Mouse (Mus musculus): Measurements from ENCODE around the gene Scn1b. TPM values are rescaled to one million over a fixed set of nuclear protein-coding genes. Genes with fewer than 3 reads are reported as not detected.

Gene Scn1b
- polyA plus RNA-seq, 1 experiment from 2014 or later, result 0.89 TPM

DNA sequence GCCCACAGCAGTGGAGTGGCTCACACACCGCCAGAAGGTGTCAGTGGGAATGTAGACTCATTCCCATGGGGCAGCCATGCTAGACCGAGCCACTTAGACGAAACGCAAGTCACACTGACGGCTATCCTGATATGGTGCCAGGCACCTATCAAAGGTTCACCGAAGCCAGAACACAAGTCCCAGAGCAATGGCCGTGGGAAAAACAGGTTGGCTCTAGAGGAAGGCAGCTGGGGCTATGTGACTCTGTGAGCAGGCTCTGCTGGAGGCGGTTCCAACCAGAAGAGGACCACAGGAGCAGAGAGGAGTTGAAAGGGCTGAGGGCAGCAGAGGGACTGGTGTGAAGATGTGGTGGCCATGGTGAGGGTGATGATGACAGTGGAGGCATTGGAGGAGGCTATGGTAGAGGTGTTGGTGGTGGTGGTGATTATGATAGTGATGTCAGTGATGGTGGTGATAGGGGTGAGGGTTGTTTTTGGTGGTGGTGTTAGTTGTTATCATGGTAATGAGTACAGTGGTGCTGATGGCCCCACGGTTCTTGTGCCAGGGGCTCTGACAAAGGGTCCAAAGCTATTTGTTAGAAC is 40.5 kb downstream of the Scn1b start:
- Histone ChIP-seq H3K36me3 (ENCODE audit: control insufficient read depth, insufficient read depth, low read length) (no peaks in the 10 kb centered on the region), H3K4me3 (ENCODE audit: low read length) (no peak overlapping the region), H3K27me3 (ENCODE audit: control insufficient read depth, insufficient read depth, low read depth, low read length) (no peaks in the 10 kb centered on the region), H3K9ac (ENCODE audit: low read length) (no peak overlapping the region), H3K27ac (ENCODE audit: low read length) (no peak overlapping the region), H3K9me3 (ENCODE audit: control insufficient read depth, low read length) (no peaks in the 10 kb centered on the region), H3K4me1 (replicated peaks; ENCODE audit: control insufficient read depth, insufficient read depth, low read length) (peaks cover 9% of the 10 kb centered on the region), H3K4me2 (ENCODE audit: low read depth, low read length) (no peak overlapping the region)
- 86% methylated on average over 9 of the region's 9 CpGs for WGBS
- no peak for ATAC-seq (ENCODE audit: low read depth)

- Histone ChIP-seq H3K4me2 (ENCODE audit: low read depth, low read length) (no peak overlapping the region), H3K4me1 (replicated peaks; ENCODE audit: control insufficient read depth, insufficient read depth, low read length) (peaks cover 9% of the 10 kb centered on the region), H3K9ac (ENCODE audit: low read length) (no peak overlapping the region), H3K27ac (ENCODE audit: low read length) (peak overlapping the region; percentile 10; the same call in 1 of the 2 replicates), H3K4me3 (ENCODE audit: low read length) (no peak overlapping the region), H3K9me3 (ENCODE audit: control insufficient read depth, low read length) (no peaks in the 10 kb centered on the region), H3K36me3 (ENCODE audit: control insufficient read depth, insufficient read depth, low read length) (no peaks in the 10 kb centered on the region), H3K27me3 (ENCODE audit: control insufficient read depth, insufficient read depth, low read depth, low read length) (no peaks in the 10 kb centered on the region)
- peak; percentile 48; the same call in 1 of the 2 replicates for ATAC-seq (ENCODE audit: low read depth)
- 25% methylated on average over 3 of the region's 3 CpGs for WGBS
Measured at GRCm38 (mm10) chr7:31085171-31085570, 41.6 kb downstream of the Scn1b start.

GRCm38 (mm10) chr7:31084140-31084539 is 42.7 kb downstream of the Scn1b start:
- 0 out of 2 replicates have a peak overlapping the region, but pooled peaks have one; percentile 0 for H3K27ac ChIP-seq (ENCODE audit: low read length)
- peak; percentile 69 for ATAC-seq (ENCODE audit: low read depth)

DNA sequence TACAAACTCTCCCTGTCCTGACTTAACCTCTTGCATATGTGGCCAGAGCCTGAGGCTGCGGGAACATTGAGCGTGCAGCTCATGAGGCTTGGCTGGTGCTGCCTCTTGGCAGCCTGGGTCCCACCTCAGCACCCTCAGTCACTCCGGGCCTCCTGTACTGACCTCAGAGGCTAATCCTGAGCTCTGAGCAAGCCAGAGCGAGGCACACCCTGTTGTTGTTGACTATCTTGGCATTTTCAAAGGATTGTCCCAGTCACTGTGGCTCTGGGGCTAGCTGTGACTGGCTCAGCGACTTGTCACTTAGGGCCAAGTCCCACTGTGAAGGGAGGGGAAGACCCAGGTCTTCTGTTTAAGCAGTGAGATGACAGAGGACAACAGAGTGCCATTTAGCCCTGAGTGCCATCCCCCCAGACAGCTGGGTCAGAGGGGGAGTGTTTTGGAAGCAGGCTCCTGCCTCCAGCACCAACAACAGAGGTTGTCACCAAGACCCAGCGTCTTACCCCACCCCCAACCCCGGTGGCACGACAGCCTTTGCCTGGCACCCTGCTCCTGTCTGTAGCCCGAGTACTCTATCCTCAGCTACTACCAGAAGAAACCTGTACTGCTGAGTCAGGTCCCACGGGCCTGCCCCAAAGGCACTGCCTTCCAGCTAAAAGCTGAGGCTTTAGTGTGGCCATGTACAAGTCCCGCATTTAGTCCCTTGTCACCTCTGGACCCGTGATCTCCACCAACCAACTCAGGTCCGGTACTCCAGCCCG is 43.8 kb downstream of the Scn1b start:
- Histone ChIP-seq H3K4me1 (replicated peaks; ENCODE audit: control insufficient read depth, insufficient read depth, low read length) (peaks cover 9% of the 10 kb centered on the region), H3K27me3 (ENCODE audit: control insufficient read depth, insufficient read depth, low read depth, low read length) (no peaks in the 10 kb centered on the region), H3K27ac (ENCODE audit: low read length) (no peak overlapping the region), H3K9me3 (ENCODE audit: control insufficient read depth, low read length) (no peaks in the 10 kb centered on the region), H3K9ac (ENCODE audit: low read length) (0 out of 2 replicates have a peak overlapping the region, but pooled peaks have one; percentile 12), H3K36me3 (ENCODE audit: control insufficient read depth, insufficient read depth, low read length) (no peaks in the 10 kb centered on the region), H3K4me3 (ENCODE audit: low read length) (no peak overlapping the region), H3K4me2 (ENCODE audit: low read depth, low read length) (no peak overlapping the region)
- 0 out of 2 replicates have a peak, but pooled peaks have one; percentile 4 for ATAC-seq (ENCODE audit: low read depth)
- WGBS, result 62% methylated on average over 14 of the region's 14 CpGs

More at GRCm38 (mm10) chr7:31084140-31084539, 42.7 kb downstream of the Scn1b start:
- Histone ChIP-seq H3K9ac (ENCODE audit: low read length) (no peak overlapping the region), H3K36me3 (ENCODE audit: control insufficient read depth, insufficient read depth, low read length) (no peaks in the 10 kb centered on the region), H3K4me3 (ENCODE audit: low read length) (no peak overlapping the region), H3K4me1 (replicated peaks; ENCODE audit: control insufficient read depth, insufficient read depth, low read length) (peaks cover 9% of the 10 kb centered on the region), H3K27me3 (ENCODE audit: control insufficient read depth, insufficient read depth, low read depth, low read length) (no peaks in the 10 kb centered on the region), H3K4me2 (ENCODE audit: low read depth, low read length) (no peak overlapping the region), H3K9me3 (ENCODE audit: control insufficient read depth, low read length) (no peaks in the 10 kb centered on the region)
- WGBS, result 36% methylated on average over 9 of the region's 9 CpGs

GRCm38 (mm10) chr7:31082106-31082505 is 44.7 kb downstream of the Scn1b start:
- no peak for ATAC-seq (ENCODE audit: low read depth)
- no peak overlapping the region for H3K9ac ChIP-seq (ENCODE audit: low read length)
- no peaks in the 10 kb centered on the region for H3K27me3 ChIP-seq (ENCODE audit: control insufficient read depth, insufficient read depth, low read depth, low read length)
- no peak overlapping the region for H3K4me3 ChIP-seq (ENCODE audit: low read length)
- H3K27ac ChIP-seq (ENCODE audit: low read length), result no peak overlapping the region
- no peaks in the 10 kb centered on the region for H3K36me3 ChIP-seq (ENCODE audit: control insufficient read depth, insufficient read depth, low read length)
- H3K9me3 ChIP-seq (ENCODE audit: control insufficient read depth, low read length), result no peaks in the 10 kb centered on the region
- H3K4me1 ChIP-seq (replicated peaks; ENCODE audit: control insufficient read depth, insufficient read depth, low read length), result peaks cover 13% of the 10 kb centered on the region
- H3K4me2 ChIP-seq (ENCODE audit: low read depth, low read length), result no peak overlapping the region

GRCm38 (mm10) chr7:31081106-31081505 is 45.7 kb downstream of the Scn1b start:
- Histone ChIP-seq H3K4me1 (replicated peaks; ENCODE audit: control insufficient read depth, insufficient read depth, low read length) (peaks cover 17% of the 10 kb centered on the region), H3K36me3 (ENCODE audit: control insufficient read depth, insufficient read depth, low read length) (no peaks in the 10 kb centered on the region), H3K4me3 (ENCODE audit: low read length) (no peak overlapping the region), H3K9me3 (ENCODE audit: control insufficient read depth, low read length) (no peaks in the 10 kb centered on the region), H3K27ac (ENCODE audit: low read length) (no peak overlapping the region), H3K4me2 (ENCODE audit: low read depth, low read length) (no peak overlapping the region), H3K27me3 (ENCODE audit: control insufficient read depth, insufficient read depth, low read depth, low read length) (no peaks in the 10 kb centered on the region), H3K9ac (ENCODE audit: low read length) (no peak overlapping the region)
- no peak for ATAC-seq (ENCODE audit: low read depth)
- 43% methylated on average over 1 of the region's 1 CpGs for WGBS

DNA sequence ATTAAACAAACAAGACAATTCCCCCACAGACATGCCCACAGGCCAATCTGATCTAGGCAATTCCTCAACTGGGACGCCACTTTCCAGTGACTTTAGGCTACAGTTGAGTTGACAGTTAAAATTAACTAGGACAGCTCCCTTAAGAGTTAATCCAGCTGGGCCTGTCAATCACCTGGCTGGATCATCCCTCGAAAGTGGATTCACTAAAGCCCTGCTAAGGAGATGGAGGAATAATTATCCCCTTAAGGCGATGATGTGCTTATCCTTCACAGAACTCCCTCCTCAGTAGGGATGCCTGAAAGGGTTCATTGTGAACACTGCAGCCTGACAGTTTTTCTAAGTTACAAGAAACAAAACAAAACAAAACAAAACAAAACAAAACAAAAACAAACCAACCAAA is 46.2 kb downstream of the Scn1b start:
- no peak for ATAC-seq (ENCODE audit: low read depth)
- 71% methylated on average over 3 of the region's 3 CpGs for WGBS
- H3K27ac ChIP-seq (ENCODE audit: low read length), result no peak overlapping the region
- H3K27me3 ChIP-seq (ENCODE audit: control insufficient read depth, insufficient read depth, low read depth, low read length), result no peaks in the 10 kb centered on the region
- no peaks in the 10 kb centered on the region for H3K9me3 ChIP-seq (ENCODE audit: control insufficient read depth, low read length)
- no peak overlapping the region for H3K9ac ChIP-seq (ENCODE audit: low read length)
- H3K36me3 ChIP-seq (ENCODE audit: control insufficient read depth, insufficient read depth, low read length), result no peaks in the 10 kb centered on the region
- peaks cover 17% of the 10 kb centered on the region for H3K4me1 ChIP-seq (replicated peaks; ENCODE audit: control insufficient read depth, insufficient read depth, low read length)
- H3K4me3 ChIP-seq (ENCODE audit: low read length), result no peak overlapping the region
- H3K4me2 ChIP-seq (ENCODE audit: low read depth, low read length), result no peak overlapping the region

DNA sequence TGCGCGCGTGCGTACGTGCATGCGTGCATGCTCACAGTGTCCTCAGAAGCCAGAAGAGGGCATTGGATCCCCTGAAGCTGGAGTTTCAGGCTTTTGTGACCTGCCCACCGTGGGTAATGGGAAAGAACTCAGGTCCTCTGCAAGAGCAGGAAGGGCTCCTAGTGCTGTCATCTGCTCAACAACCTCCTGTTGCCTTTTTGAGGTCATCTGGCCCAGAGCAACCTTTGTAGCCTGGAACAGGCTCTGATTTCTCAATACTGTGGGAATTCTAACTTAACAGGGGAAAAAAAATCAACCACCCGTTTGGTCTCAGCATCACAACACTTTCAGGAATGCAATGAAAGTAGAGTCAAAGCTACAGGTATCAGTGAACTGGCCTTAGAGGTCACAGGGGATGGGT is 47.1 kb downstream of the Scn1b start:
- 84% methylated on average over 8 of the region's 8 CpGs for WGBS
- H3K36me3 ChIP-seq (ENCODE audit: control insufficient read depth, insufficient read depth, low read length), result no peaks in the 10 kb centered on the region

DNA sequence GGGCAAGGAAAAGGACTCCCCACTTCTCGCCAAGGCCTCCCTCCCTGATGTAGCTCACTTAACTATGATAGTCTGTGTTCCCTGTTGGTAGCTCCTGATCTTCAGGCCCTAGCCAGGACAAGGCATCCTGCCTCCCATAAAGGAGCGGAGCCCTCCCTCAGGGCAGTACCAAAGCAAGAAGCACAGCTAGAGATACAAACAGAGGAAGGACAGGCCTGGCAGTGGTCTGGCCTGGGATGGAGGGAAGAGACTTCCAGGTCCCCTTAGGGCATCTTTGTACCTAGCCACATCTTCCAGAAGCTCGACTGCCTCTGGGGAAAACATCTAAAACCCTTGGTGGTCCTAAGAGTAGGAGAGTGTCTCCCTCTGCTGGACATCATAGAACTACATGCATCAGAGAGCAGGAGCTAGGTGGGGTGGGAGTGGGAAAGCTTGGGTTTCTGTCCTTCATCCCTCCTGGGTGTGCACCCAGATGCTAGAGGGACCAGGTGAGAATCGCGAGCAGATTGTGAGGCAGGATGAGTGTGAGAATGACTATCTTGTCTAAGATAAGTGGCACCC is 48.8 kb downstream of the Scn1b start:
- ATAC-seq (ENCODE audit: low read depth), result peak; percentile 35; the same call in 1 of the 2 replicates
- Histone ChIP-seq H3K9ac (ENCODE audit: low read length) (no peak overlapping the region), H3K4me2 (ENCODE audit: low read depth, low read length) (no peak overlapping the region), H3K27ac (ENCODE audit: low read length) (no peak overlapping the region), H3K9me3 (ENCODE audit: control insufficient read depth, low read length) (no peaks in the 10 kb centered on the region), H3K4me3 (ENCODE audit: low read length) (no peak overlapping the region), H3K4me1 (replicated peaks; ENCODE audit: control insufficient read depth, insufficient read depth, low read length) (peaks cover 15% of the 10 kb centered on the region), H3K36me3 (ENCODE audit: control insufficient read depth, insufficient read depth, low read length) (no peaks in the 10 kb centered on the region), H3K27me3 (ENCODE audit: control insufficient read depth, insufficient read depth, low read depth, low read length) (no peaks in the 10 kb centered on the region)
- 36% methylated on average over 5 of the region's 5 CpGs for WGBS

More for the DNA sequence above, 47.1 kb downstream of the Scn1b start:
- Histone ChIP-seq H3K9me3 (ENCODE audit: control insufficient read depth, low read length) (no peaks in the 10 kb centered on the region), H3K4me3 (ENCODE audit: low read length) (no peak overlapping the region), H3K27me3 (ENCODE audit: control insufficient read depth, insufficient read depth, low read depth, low read length) (no peaks in the 10 kb centered on the region), H3K4me2 (ENCODE audit: low read depth, low read length) (no peak overlapping the region), H3K27ac (ENCODE audit: low read length) (no peak overlapping the region), H3K4me1 (replicated peaks; ENCODE audit: control insufficient read depth, insufficient read depth, low read length) (peaks cover 14% of the 10 kb centered on the region), H3K9ac (ENCODE audit: low read length) (no peak overlapping the region)
- ATAC-seq (ENCODE audit: low read depth), result no peak

Measured in lung, embryonic 16.5 days (tissue).